Mouse (Mus musculus): ENCODE measurements around the gene Gm37419.

GRCm38 (mm10) chr16:23986176-23986575 lies 2.1 kb upstream of the Gm37419 start:
- TF ChIP-seq CTCF (IDR thresholded peaks at IDR 0.05; ENCODE audit: borderline replicate concordance, extremely low read depth, insufficient read depth, insufficient read length) (no peak), POLR2A (IDR thresholded peaks at IDR 0.05; ENCODE audit: borderline replicate concordance, extremely low read depth, insufficient read depth, insufficient read length, poor library complexity, severe bottlenecking) (no peak)

Data from brain, embryonic 14.5 days (tissue).